13 mouse cellular contexts compared by ENCODE assay signal in the genomic region with DNA sequence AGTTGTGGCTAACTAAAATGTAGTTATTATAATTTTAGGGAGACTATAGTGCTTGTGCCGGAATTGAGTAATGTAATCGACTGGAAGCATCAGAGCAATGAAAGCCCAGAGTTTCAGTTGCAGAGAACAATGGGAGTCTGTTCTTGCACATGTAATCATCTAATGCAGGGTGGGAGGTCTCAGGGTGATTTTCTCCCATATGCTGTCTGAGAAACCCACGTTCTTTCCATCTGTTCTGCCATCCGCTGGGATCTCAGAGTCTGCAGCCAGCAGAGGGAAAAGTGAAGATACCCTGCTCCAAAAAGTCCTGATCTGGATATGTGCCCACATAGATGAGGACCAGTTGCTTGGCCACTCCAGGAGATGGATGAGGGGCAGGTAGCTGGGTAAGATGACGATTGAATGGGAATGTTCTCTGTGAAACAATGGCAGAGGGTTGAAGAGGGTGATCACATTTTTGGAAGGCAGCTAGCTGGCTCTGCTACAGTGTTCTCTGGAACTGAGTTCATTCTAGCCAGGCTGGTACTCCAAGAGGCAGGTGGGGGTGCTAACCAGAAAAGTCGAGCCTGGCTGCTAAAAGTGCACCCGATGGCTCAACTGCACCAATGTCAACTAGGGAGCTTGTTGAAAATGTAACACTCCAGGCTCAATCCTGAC.
A peak's percentile ranks its signal among the peaks of the same experiment; 100 is the strongest.
DNase-seq lines count a peak whose midpoint lies in the region; ATAC-seq and TF ChIP-seq lines count a peak whose summit lies in the region.
"Had no signal": no experiment of that assay in that cellular context is flagged by ENCODE, and none has a peak within 500 bp of the region (broad histone marks: within the 10 kb centered on the region; RNA-seq: fewer than 3 reads in every experiment).

No protein-coding gene starts in this region.

- TF ChIP-seq CTCF in hindbrain, postnatal 0 days (IDR thresholded peaks at IDR 0.05; ENCODE audit: low read depth): no peak

- peak; percentile 53; the same call in 1 of the 2 replicates for ATAC-seq in neural tube, embryonic 13.5 days (ENCODE audit: low read depth)
- peak; percentile 80 for ATAC-seq in hindbrain, postnatal 0 days
- ATAC-seq in granulocyte monocyte progenitor cell, adult 5-6 weeks (replicated peaks; ENCODE audit: poor library complexity, severe bottlenecking): no peak

- H3K9me3 ChIP-seq in neural tube, embryonic 13.5 days: no peaks in the 10 kb centered on the region
- H3K9me3 ChIP-seq in hindbrain, postnatal 0 days (ENCODE audit: low read length): no peaks in the 10 kb centered on the region
- H3K9me3 ChIP-seq: midbrain, embryonic 10.5 days; neural tube, embryonic 12.5 days had no signal

- no peak overlapping the region for H3K4me2 ChIP-seq in neural tube, embryonic 13.5 days
- H3K4me2 ChIP-seq in hindbrain, postnatal 0 days (ENCODE audit: low read depth, low read length): no peak overlapping the region
- H3K4me2 ChIP-seq: neural tube, embryonic 12.5 days had no signal

- H3K4me1 ChIP-seq in neural tube, embryonic 13.5 days (replicated peaks): 0 out of 2 replicates have a peak, but pooled peaks cover 3% of the 10 kb centered on the region
- H3K4me1 ChIP-seq in hindbrain, postnatal 0 days (ENCODE audit: insufficient read depth, low read length): 0 out of 2 replicates have a peak, but pooled peaks cover 2% of the 10 kb centered on the region
- H3K4me1 ChIP-seq: midbrain, embryonic 10.5 days; neural tube, embryonic 12.5 days had no signal

- 67% methylated on average over 7 of the region's 7 CpGs for WGBS in neural tube, embryonic 13.5 days
- WGBS in hindbrain, postnatal 0 days: 48% methylated on average over 7 of the region's 7 CpGs

- no peak overlapping the region for H3K27ac ChIP-seq in neural tube, embryonic 13.5 days (replicated peaks)
- H3K27ac ChIP-seq in hindbrain, postnatal 0 days: no peak overlapping the region
- H3K27ac ChIP-seq: midbrain, embryonic 10.5 days; neural tube, embryonic 12.5 days had no signal

- peak; percentile 5 for DNase-seq in cerebellum, postnatal 36 days
- DNase-seq in cerebellum, adult 9-11 months: no peak
- no peak for DNase-seq in neural tube, embryonic 10.5 days (ENCODE audit: extremely low spot score, low spot score)
- DNase-seq in hindbrain, postnatal 0 days (ENCODE audit: low spot score): peak; percentile 60
- peak; percentile 87 for DNase-seq in retina, postnatal 1 day
- DNase-seq in gastrocnemius, adult 18-20 months (ENCODE audit: low spot score): no peak
- DNase-seq: B cell, adult 2 months; kidney, postnatal 14 days; thymus, postnatal 25 days had no signal

- H3K4me3 ChIP-seq in neural tube, embryonic 13.5 days: no peak overlapping the region
- H3K4me3 ChIP-seq in hindbrain, postnatal 0 days (ENCODE audit: low read length): no peak overlapping the region
- H3K4me3 ChIP-seq: midbrain, embryonic 10.5 days; neural tube, embryonic 12.5 days had no signal

- no peak overlapping the region for H3K9ac ChIP-seq in neural tube, embryonic 13.5 days
- no peak overlapping the region for H3K9ac ChIP-seq in hindbrain, postnatal 0 days (replicated peaks; ENCODE audit: low read length)
- H3K9ac ChIP-seq: neural tube, embryonic 12.5 days had no signal

- no peaks in the 10 kb centered on the region for H3K36me3 ChIP-seq in neural tube, embryonic 13.5 days
- no peaks in the 10 kb centered on the region for H3K36me3 ChIP-seq in hindbrain, postnatal 0 days (ENCODE audit: insufficient read depth, low read length)
- H3K36me3 ChIP-seq: midbrain, embryonic 10.5 days; neural tube, embryonic 12.5 days had no signal

- no peaks in the 10 kb centered on the region for H3K27me3 ChIP-seq in neural tube, embryonic 13.5 days
- H3K27me3 ChIP-seq in hindbrain, postnatal 0 days (ENCODE audit: insufficient read depth, low read length): no peaks in the 10 kb centered on the region
- H3K27me3 ChIP-seq: neural tube, embryonic 12.5 days had no signal

Comparison
In these comparisons a context has a peak if more than half of its experiments do, and no peak if none do; other contexts are left out.
1. DNase-seq: peak in cerebellum, postnatal 36 days (2 of 2), hindbrain, postnatal 0 days (single experiment) and retina, postnatal 1 day (single experiment); none in cerebellum, adult 9-11 months (single experiment), neural tube, embryonic 10.5 days (single experiment) and gastrocnemius, adult 18-20 months (single experiment).